ENCODE assay signal across 15 mouse cellular contexts in the genomic region with DNA sequence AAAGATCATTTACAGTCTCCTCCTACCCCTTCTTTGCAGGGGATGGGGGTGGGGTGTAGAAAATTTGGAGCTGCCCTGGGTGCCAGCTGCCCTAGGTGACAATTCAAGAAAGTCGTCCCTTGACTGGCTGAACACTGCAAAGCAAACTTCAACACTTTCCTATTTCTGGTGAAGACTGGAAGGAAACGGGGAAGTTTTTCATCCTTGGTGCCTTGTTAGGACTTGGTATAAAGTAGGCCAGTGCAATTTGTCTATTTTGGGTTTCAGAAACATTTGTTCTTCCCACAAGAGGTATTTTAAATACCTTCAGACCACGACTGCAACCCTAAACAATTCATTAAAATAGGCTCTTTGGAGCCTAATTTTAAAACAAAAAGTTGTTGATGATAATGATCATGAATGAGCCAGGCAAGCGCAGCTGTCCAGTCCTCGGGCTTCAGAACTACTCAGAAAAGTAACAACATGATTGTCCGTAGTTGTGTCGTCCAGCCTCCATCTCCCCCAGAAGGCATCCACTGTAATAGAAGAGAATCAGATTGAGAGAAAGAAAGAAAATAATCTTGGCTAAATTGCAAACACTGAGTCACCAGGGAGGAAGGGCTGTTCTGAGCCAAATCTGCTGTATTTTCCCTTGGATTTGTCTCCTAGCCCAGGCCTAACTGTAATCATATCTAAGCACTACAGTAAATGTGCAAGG.
A peak's percentile ranks its signal among the peaks of the same experiment; 100 is the strongest.
DNase-seq lines count a peak whose midpoint lies in the region; ATAC-seq and TF ChIP-seq lines count a peak whose summit lies in the region.
"Had no signal": no experiment of that assay in that cellular context is flagged by ENCODE, and none has a peak within 500 bp of the region (broad histone marks: within the 10 kb centered on the region; RNA-seq: fewer than 3 reads in every experiment).

No protein-coding gene starts in this region.

- 0 out of 2 replicates have a peak, but pooled peaks cover 2% of the 10 kb centered on the region for H3K4me1 ChIP-seq in liver, postnatal 0 days (ENCODE audit: insufficient read depth)
- H3K4me1 ChIP-seq in embryonic facial prominence, embryonic 15.5 days = peaks cover 32% of the 10 kb centered on the region
- no peaks in the 10 kb centered on the region for H3K4me1 ChIP-seq in lung, adult 2 months (ENCODE audit: control insufficient read depth, insufficient read depth, low read length)
- H3K4me1 ChIP-seq: hindbrain, embryonic 15.5 days had no signal

- H3K9ac ChIP-seq in liver, postnatal 0 days (replicated peaks) = no peak overlapping the region
- no peak overlapping the region for H3K9ac ChIP-seq in embryonic facial prominence, embryonic 15.5 days
- H3K9ac ChIP-seq: hindbrain, embryonic 15.5 days; neural tube, embryonic 12.5 days had no signal

- no peaks in the 10 kb centered on the region for H3K9me3 ChIP-seq in liver, postnatal 0 days (ENCODE audit: low read length)
- no peaks in the 10 kb centered on the region for H3K9me3 ChIP-seq in embryonic facial prominence, embryonic 15.5 days (replicated peaks)
- H3K9me3 ChIP-seq: G1E; heart, embryonic 10.5 days; hindbrain, embryonic 15.5 days; midbrain, embryonic 10.5 days; neural tube, embryonic 12.5 days had no signal

- no peaks in the 10 kb centered on the region for H3K27me3 ChIP-seq in liver, postnatal 0 days (ENCODE audit: insufficient read depth, low read length)
- H3K27me3 ChIP-seq in embryonic facial prominence, embryonic 15.5 days = no peaks in the 10 kb centered on the region
- H3K27me3 ChIP-seq: hindbrain, embryonic 15.5 days; neural tube, embryonic 12.5 days had no signal

- 69% methylated on average over 7 of the region's 7 CpGs for WGBS in liver, postnatal 0 days (ENCODE audit: insufficient replicate concordance)
- 34% methylated on average over 7 of the region's 7 CpGs for WGBS in embryonic facial prominence, embryonic 15.5 days
- 92% methylated on average over 7 of the region's 7 CpGs for WGBS in macrophage (ENCODE audit: missing documents)
- WGBS in lung, adult 2 months = 68% methylated on average over 7 of the region's 7 CpGs

- no peak overlapping the region for H3K4me2 ChIP-seq in liver, postnatal 0 days (ENCODE audit: low read depth, low read length)
- H3K4me2 ChIP-seq in embryonic facial prominence, embryonic 15.5 days (replicated peaks) = no peak overlapping the region
- H3K4me2 ChIP-seq: hindbrain, embryonic 15.5 days; neural tube, embryonic 12.5 days had no signal

- no peak for TF ChIP-seq POLR2A in lung, adult 2 months (IDR thresholded peaks at IDR 0.05; ENCODE audit: borderline replicate concordance, extremely low read depth, low read depth, low read length)

- H3K27ac ChIP-seq in liver, postnatal 0 days (ENCODE audit: low read depth) = 0 out of 2 replicates have a peak overlapping the region, but pooled peaks have one; percentile 3
- H3K27ac ChIP-seq in embryonic facial prominence, embryonic 15.5 days (replicated peaks) = peak overlapping the region; percentile 72
- H3K27ac ChIP-seq in macrophage = peak overlapping the region; percentile 40
- H3K27ac ChIP-seq: heart, embryonic 10.5 days; hindbrain, embryonic 15.5 days; midbrain, embryonic 10.5 days; neural tube, embryonic 12.5 days had no signal

- no peak for TF ChIP-seq EP300 in liver, postnatal 0 days (IDR thresholded peaks at IDR 0.05; ENCODE audit: low read depth)

- TF ChIP-seq CTCF in liver, postnatal 0 days (IDR thresholded peaks at IDR 0.05; ENCODE audit: low read depth) = no peak
- no peak for TF ChIP-seq CTCF in lung, adult 2 months (IDR thresholded peaks at IDR 0.05; ENCODE audit: insufficient read depth, low read length)

- H3K4me3 ChIP-seq in liver, postnatal 0 days (ENCODE audit: low read depth, low read length) = no peak overlapping the region
- no peak overlapping the region for H3K4me3 ChIP-seq in embryonic facial prominence, embryonic 15.5 days (replicated peaks)
- no peak overlapping the region for H3K4me3 ChIP-seq in macrophage (ENCODE audit: inconsistent target)
- H3K4me3 ChIP-seq in lung, adult 2 months (replicated peaks; ENCODE audit: extremely low read depth, low read depth, low read length) = no peak overlapping the region
- H3K4me3 ChIP-seq: heart, embryonic 10.5 days; hindbrain, embryonic 15.5 days; midbrain, embryonic 10.5 days; neural tube, embryonic 12.5 days had no signal

- DNase-seq in frontal cortex, adult 2 months (ENCODE audit: extremely low spot score in 1 of 2, low spot score in 1 of 2) = peak; percentile 14 to 63
- no peak for DNase-seq in frontal cortex, postnatal 10 days (ENCODE audit: low spot score in 2 of 2)
- DNase-seq in liver, postnatal 0 days = no peak
- DNase-seq in liver = no peak
- DNase-seq in lung, adult 2 months = no peak
- no peak for DNase-seq in c-Kit-positive CD71-positive TER-119-positive erythroid progenitor cells, embryonic 14.5 days (ENCODE audit: low spot score)

- ATAC-seq in liver, postnatal 0 days = no peak
- no peak for ATAC-seq in embryonic facial prominence, embryonic 15.5 days (ENCODE audit: insufficient number of reproducible peaks, low FRiP score, low TSS enrichment, low read depth)
- ATAC-seq: forebrain, embryonic 16.5 days; lung, postnatal 0 days had no signal

- H3K36me3 ChIP-seq in liver, postnatal 0 days (replicated peaks; ENCODE audit: insufficient read depth, low read length) = no peaks in the 10 kb centered on the region
- H3K36me3 ChIP-seq in embryonic facial prominence, embryonic 15.5 days = no peaks in the 10 kb centered on the region
- H3K36me3 ChIP-seq in macrophage (ENCODE audit: inconsistent target) = no peaks in the 10 kb centered on the region
- H3K36me3 ChIP-seq: G1E; heart, embryonic 10.5 days; hindbrain, embryonic 15.5 days; midbrain, embryonic 10.5 days; neural tube, embryonic 12.5 days had no signal

- no peaks in the 10 kb centered on the region for H3K79me2 ChIP-seq in macrophage (ENCODE audit: inconsistent target)

Comparison
In these comparisons a context has a peak if more than half of its experiments do, and no peak if none do; other contexts are left out.
1. DNase-seq: peak in frontal cortex, adult 2 months (2 of 2); none in frontal cortex, postnatal 10 days (0 of 2), liver, postnatal 0 days (single experiment), liver (single experiment), lung, adult 2 months (single experiment) and c-Kit-positive CD71-positive TER-119-positive erythroid progenitor cells, embryonic 14.5 days (single experiment).
2. H3K27ac ChIP-seq: peak in every context shown above with its lines; median percentile 72 in embryonic facial prominence, embryonic 15.5 days; 40 in macrophage; 3 in liver, postnatal 0 days.